Mouse (Mus musculus) heart, adult 18-20 months (tissue): ENCODE data around the gene March4. TPM values are rescaled to one million over a fixed set of nuclear protein-coding genes. Genes with fewer than 3 reads are reported as not detected.

Experiments
- DNase-seq, 2 experiments: peaks; one replicate each; pipeline ENCODE4 v3.0.0; 2021 to 2022; ENCODE audit warnings: mixed read lengths in 1 of 2
- total RNA-seq, 2 experiments: library from RNA; stranded (reverse); gene quantifications; 2 replicates each; pipeline ENCODE4 v1.2.3; 2021

Gene March4
- total RNA-seq, 2 experiments from 2014 or later, result 0.10 TPM; not detected in 1

- DNase-seq, result no peak
Measured at GRCm38 (mm10) chr1:72449752-72450151, 87.0 kb downstream of the March4 start.

- DNase-seq, result no peak
Measured at GRCm38 (mm10) chr1:72442747-72443146, 94.0 kb downstream of the March4 start.

GRCm38 (mm10) chr1:72439146-72439545 is 97.6 kb downstream of the March4 start:
- DNase-seq, result peak; percentile 15 to 31

- no peak for DNase-seq
Measured at GRCm38 (mm10) chr1:72436967-72437366, 99.8 kb downstream of the March4 start.

GRCm38 (mm10) chr1:72434510-72434909 is 102.2 kb downstream of the March4 start:
- DNase-seq, result no peak

- DNase-seq, result no peak
Measured at GRCm38 (mm10) chr1:72432579-72432978, 104.2 kb downstream of the March4 start.

- DNase-seq, result peak; percentile 3 to 8
Measured at GRCm38 (mm10) chr1:72429107-72429807, 107.5 kb downstream of the March4 start.

- no peak for DNase-seq
Measured at GRCm38 (mm10) chr1:72428526-72428925, 108.2 kb downstream of the March4 start.

- DNase-seq, result no peak
Measured at GRCm38 (mm10) chr1:72426456-72426855, 110.3 kb downstream of the March4 start.

GRCm38 (mm10) chr1:72422121-72422520 is 114.6 kb downstream of the March4 start:
- no peak for DNase-seq

GRCm38 (mm10) chr1:72420220-72420619 is 116.5 kb downstream of the March4 start:
- no peak for DNase-seq

- no peak for DNase-seq
Measured at GRCm38 (mm10) chr1:72418744-72419655, 117.7 kb downstream of the March4 start.

- no peak for DNase-seq
Measured at GRCm38 (mm10) chr1:72414561-72415253, 122.0 kb downstream of the March4 start.

- no peak for DNase-seq
Measured at GRCm38 (mm10) chr1:72414133-72414532, 122.6 kb downstream of the March4 start.

- DNase-seq, result no peak
Measured at GRCm38 (mm10) chr1:72413205-72413604, 123.5 kb downstream of the March4 start.

GRCm38 (mm10) chr1:72411108-72411507 is 125.6 kb downstream of the March4 start:
- no peak for DNase-seq

GRCm38 (mm10) chr1:72409936-72410335 is 126.8 kb downstream of the March4 start:
- DNase-seq, result no peak

GRCm38 (mm10) chr1:72406505-72407079 is 130.1 kb downstream of the March4 start:
- DNase-seq, result no peak

GRCm38 (mm10) chr1:72401331-72402069 is 135.2 kb downstream of the March4 start:
- no peak for DNase-seq

GRCm38 (mm10) chr1:72400616-72401015 is 136.1 kb downstream of the March4 start:
- DNase-seq, result no peak

GRCm38 (mm10) chr1:72399720-72400401 is 136.9 kb downstream of the March4 start:
- no peak for DNase-seq
